Mouse (Mus musculus): ENCODE data around the gene Bivm.

The Bivm gene

DNA sequence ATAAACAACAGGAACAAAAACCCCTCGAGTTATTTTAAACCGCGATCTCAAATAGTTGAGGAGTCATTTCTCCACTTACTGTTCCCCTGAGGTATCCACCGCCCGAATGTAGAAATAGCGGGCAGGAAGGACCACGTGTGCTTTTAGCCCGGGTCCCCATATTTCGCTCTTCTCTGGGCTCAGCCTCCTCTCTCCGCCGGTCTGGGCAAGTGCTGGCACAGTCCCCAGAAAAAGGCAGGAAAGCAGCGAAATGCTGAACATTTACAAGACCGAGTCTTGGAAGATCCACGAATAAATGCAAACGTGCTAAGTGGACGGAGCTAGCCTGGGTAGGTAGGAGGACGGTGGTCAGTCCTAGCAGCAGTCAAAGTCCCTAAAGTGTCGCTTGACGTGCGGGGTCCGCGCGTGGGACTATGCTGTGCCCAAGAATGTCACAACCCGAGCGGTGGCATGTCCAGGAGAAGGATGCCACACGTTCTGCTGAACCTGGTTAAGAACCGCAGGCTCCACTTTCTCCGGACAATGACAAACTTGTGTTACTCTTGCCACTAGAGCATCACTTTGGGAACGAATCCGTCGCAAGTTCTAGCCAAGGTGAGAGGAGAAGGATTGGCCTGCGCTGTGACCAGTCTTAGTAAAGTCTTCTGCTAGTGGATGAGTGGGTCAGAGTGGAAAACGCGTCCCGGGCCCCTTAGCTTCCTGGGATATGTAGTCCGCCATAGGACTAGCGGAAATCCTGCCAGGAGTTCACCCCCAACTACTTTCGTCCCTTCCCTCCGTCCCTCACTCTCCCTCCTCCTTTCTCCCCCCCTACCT is at the start of gene Bivm, which contains the start of gene Kdelc1:
TSS of gene Bivm (plus strand) at position 719 of the 816 bp plus-strand sequence.
TSS of gene Kdelc1 (minus strand) at position 570 of the 816 bp plus-strand sequence.
- DNase-seq (ENCODE audit: low read depth, low spot score): peak; percentile 84

- peak; percentile 83 for DNase-seq (ENCODE audit: low read depth, low spot score)
Measured at GRCm38 (mm10) chr1:44101448-44102225, 17.1 kb upstream of the Bivm start.

DNA sequence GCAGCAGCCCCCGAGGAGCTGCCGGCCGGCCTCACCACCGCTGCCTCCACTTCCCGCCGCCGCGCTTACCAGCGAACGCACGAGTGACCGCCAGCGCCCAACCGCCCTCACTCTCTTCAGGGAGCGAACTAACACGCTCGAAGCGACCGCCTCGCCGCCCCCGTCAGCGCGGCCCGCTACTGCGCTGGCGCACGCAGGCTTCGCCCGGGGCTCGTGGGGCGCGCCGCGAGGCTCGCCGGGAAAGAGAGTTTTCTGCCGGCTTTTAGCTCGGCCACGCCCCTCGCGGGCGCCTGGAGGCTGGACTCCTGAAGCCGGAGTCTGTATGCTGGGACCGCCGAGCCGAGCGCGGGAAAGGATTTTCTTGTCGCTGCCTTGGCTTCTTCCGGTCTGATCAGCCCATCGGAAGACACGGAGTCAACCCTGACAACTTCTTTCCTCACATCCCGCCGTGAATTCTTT is 16.5 kb upstream of the Bivm start, which contains the start of gene Tex30:
TSS of gene Tex30 (minus strand) at position 183 of the 459 bp plus-strand sequence.
- peak; percentile 95 for DNase-seq (ENCODE audit: low read depth, low spot score)

DNA sequence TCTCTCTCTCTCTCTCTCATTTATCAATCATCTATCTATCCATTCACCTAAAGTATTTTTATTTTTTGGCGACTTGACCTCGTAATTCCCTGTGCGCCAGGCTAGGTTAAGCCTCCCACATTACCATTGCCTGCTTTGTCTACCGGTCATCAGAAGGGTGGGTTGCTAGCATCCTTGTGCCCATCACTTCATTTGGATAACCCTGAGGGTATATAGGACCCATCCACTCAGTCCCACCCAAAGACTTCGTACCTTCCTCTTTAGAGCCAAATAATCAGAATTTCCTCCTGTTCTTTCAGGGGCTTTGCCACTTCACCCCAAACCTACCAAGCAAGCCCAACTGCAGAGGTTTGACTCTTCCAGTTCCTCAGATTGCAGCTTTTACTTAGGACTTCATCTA is 15.8 kb upstream of the Bivm start:
- DNase-seq (ENCODE audit: low read depth, low spot score): peak; percentile 12

DNA sequence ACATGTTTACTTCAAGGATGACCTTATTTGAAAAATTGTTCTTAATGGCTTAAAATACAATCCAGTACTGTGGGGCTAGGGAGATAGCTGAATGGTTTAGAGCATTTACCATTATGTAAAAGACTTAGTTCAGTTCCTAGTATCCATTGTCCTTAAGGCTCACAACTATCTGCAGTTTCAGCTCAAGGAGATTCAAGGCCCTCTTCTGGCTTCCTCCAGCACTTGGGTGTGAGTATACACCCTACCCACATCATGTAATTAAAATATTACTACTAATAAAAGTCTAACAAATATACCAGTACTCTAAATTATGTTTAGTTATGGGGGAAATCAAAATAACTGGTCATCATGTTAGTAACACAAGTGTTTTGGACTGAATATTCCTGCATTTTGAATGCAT is 1.2 kb upstream of the Bivm start:
- no peak for DNase-seq (ENCODE audit: low read depth, low spot score)

GRCm38 (mm10) chr1:44119201-44120073 is 680 bp downstream of the Bivm start:
- DNase-seq (ENCODE audit: low read depth, low spot score): peak; percentile 75

GRCm38 (mm10) chr1:44120074-44120406 is 1.3 kb downstream of the Bivm start:
- no peak for DNase-seq (ENCODE audit: low read depth, low spot score)

GRCm38 (mm10) chr1:44122256-44122655 is 3.5 kb downstream of the Bivm start:
- DNase-seq (ENCODE audit: low read depth, low spot score): peak; percentile 63

GRCm38 (mm10) chr1:44125590-44125989 is 6.8 kb downstream of the Bivm start:
- no peak for DNase-seq (ENCODE audit: low read depth, low spot score)

GRCm38 (mm10) chr1:44129929-44130581 is 11.3 kb downstream of the Bivm start:
- DNase-seq (ENCODE audit: low read depth, low spot score): no peak

GRCm38 (mm10) chr1:44140232-44140631 is 21.5 kb downstream of the Bivm start:
- no peak for DNase-seq (ENCODE audit: low read depth, low spot score)

- DNase-seq (ENCODE audit: low read depth, low spot score): no peak
Measured at GRCm38 (mm10) chr1:44142747-44143146, 24.0 kb downstream of the Bivm start.

DNA sequence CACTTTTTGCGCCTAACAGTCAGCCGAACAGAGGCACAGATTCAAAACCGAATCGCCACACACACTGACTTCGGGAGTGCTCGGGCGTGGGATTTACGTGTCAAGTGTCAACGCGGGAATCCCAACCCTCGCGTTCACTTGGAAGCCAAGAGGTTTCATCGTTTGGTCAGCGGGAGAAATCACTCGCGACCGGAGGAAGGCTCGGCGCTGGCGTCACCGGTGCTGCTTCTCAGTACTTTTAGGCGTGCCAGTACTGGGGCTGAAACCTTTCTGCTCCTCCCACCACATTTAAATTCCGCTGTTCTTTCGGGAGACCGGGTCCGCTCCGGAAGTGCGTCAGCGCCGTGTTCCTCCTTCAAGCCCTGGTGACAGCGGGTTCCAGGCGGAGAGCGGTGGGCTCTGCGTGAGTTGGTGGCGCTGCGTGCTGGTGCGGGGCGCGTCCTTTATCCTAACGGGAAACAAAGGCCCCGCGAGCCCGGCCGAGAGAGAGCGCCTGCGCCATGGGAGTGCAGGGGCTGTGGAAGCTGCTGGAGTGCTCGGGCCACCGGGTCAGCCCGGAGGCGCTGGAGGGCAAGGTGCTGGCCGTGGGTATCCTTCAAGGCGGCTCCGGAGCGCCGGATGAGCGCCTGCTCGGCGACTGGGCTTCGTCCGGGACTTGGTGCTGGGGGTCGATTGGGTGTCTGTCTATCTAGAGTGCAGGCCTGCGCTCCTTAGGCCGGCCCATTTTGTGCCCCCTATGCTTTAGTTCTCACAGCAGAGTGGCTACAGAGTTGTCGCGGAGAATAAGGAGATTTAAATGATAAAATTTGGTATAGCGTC is 29.0 kb downstream of the Bivm start, which contains the start of gene Ercc5:
TSS of gene Ercc5 (plus strand) at position 182 of the 819 bp plus-strand sequence.
- peak; percentile 92 for DNase-seq (ENCODE audit: low read depth, low spot score)

GRCm38 (mm10) chr1:44148706-44149105 is 29.9 kb downstream of the Bivm start:
- peak; percentile 33 for DNase-seq (ENCODE audit: low read depth, low spot score)

DNA sequence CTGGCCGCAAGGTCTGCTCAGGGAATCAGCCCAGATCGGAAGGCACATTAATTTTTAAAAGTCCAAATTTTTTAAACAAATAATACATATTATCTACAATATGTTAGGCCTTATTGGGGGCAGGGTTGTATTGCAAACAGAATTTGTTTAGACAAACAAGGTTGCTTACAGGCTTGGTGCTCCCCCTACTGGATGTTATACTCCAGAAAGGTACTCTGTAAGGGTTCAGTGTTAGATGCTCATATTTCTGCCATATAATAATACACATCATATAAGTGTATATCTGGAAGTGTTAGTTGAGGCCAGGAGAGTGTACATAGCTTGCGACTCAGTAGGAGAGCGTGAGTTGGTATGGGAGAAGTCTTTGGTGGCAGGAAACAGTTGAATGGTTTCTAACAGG is 36.5 kb downstream of the Bivm start:
- peak; percentile 69 for DNase-seq (ENCODE audit: low read depth, low spot score)

DNA sequence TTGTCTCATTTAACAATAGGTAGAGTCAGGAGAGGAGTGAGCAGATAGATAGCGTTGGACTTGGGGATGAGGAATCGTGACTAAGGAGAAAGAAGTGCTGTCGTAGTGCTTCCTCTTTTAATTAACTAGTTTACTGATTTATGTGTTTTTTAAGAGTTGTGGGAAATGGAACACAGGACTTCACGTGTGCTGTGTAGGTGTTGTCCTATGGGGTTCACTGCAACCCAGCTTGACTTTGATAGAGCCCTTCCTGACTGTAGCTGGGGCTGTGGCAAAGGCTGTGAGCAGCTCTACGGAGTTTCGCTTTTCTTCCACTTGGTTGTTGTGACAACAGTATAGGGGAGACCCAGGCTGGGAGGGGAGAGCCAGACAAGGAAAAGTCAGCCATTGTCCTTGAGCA is 39.6 kb downstream of the Bivm start:
- no peak for DNase-seq (ENCODE audit: low read depth, low spot score)

- DNase-seq (ENCODE audit: low read depth, low spot score): no peak
Measured at GRCm38 (mm10) chr1:44161818-44162217, 43.1 kb downstream of the Bivm start.

GRCm38 (mm10) chr1:44162389-44162788 is 43.6 kb downstream of the Bivm start:
- DNase-seq (ENCODE audit: low read depth, low spot score): no peak

- peak; percentile 18 for DNase-seq (ENCODE audit: low read depth, low spot score)
Measured at GRCm38 (mm10) chr1:44167859-44168383, 49.2 kb downstream of the Bivm start.

- DNase-seq (ENCODE audit: low read depth, low spot score): no peak
Measured at GRCm38 (mm10) chr1:44172656-44173055, 53.9 kb downstream of the Bivm start.

Data from CD4-positive, CD25-positive, alpha-beta regulatory T cell, adult 2 months (primary cell).